Mouse (Mus musculus) liver, embryonic 15.5 days (tissue): ENCODE data around the gene Samd4. TPM values are rescaled to one million over a fixed set of nuclear protein-coding genes. Genes with fewer than 3 reads are reported as not detected.

Experiments
- ATAC-seq: fragments of 200-750 bp; cut with Nextera tagmentation; 2 replicates; pipeline ENCODE4 v1.8.0; 2017; ENCODE audit warnings: moderate number of reproducible peaks, mild to moderate bottlenecking, moderate library complexity; ENCODE audit not compliant: insufficient read depth
- H3K27ac ChIP-seq: fragments of 300-500 bp; sonication (generic); replicated peaks from 2 replicates; pipeline ENCODE4 v1.5.1; 2015; ENCODE audit warnings: mild to moderate bottlenecking, inconsistent platforms
- H3K27me3 ChIP-seq: fragments of 300-500 bp; sonication (generic); 2 replicates; pipeline ENCODE4 v1.6.1; 2015; ENCODE audit warnings: mild to moderate bottlenecking, inconsistent platforms
- H3K36me3 ChIP-seq: fragments of 300-500 bp; sonication (generic); replicated peaks from 2 replicates; pipeline ENCODE4 v1.6.1; 2015; ENCODE audit warnings: moderate library complexity, mild to moderate bottlenecking, inconsistent platforms
- H3K4me1 ChIP-seq: fragments of 300-500 bp; sonication (generic); replicated peaks from 2 replicates; pipeline ENCODE4 v1.6.1; 2015; ENCODE audit warnings: inconsistent platforms
- H3K4me2 ChIP-seq: fragments of 300-500 bp; sonication (generic); 2 replicates; pipeline ENCODE4 v1.6.1; 2015; ENCODE audit warnings: moderate library complexity, mild to moderate bottlenecking, inconsistent platforms
- H3K4me3 ChIP-seq: fragments of 300-500 bp; sonication (generic); replicated peaks from 2 replicates; pipeline ENCODE4 v1.5.1; 2015; ENCODE audit warnings: mild to moderate bottlenecking, inconsistent platforms
- H3K9ac ChIP-seq: fragments of 300-500 bp; sonication (generic); 2 replicates; pipeline ENCODE4 v1.6.1; 2015; ENCODE audit warnings: moderate library complexity, mild to moderate bottlenecking, inconsistent platforms
- H3K9me3 ChIP-seq: fragments of 300-500 bp; sonication (generic); replicated peaks from 2 replicates; pipeline ENCODE4 v1.6.1; 2016; ENCODE audit warnings: inconsistent platforms
- WGBS: fragments of 180-500 bp; shearing (Covaris S2); methylation state at CpG from one replicate; pipeline ENCODE4 v1.1.7; 2015; ENCODE audit warnings: mixed read lengths; ENCODE audit not compliant: insufficient replicate concordance; 5-methylcytosine and 5-hydroxymethylcytosine counted together
- polyA plus RNA-seq: library from polyadenylated mRNA; unstranded; fragments of >200 nt; fragmentation: Nextera tagmentation; extraction: Ambion mirVana; gene quantifications from 2 replicates; pipeline ENCODE4 v1.2.1, GENCODE M21; 2015

Gene Samd4
- polyA plus RNA-seq = 0.59 and 0.60 TPM in 2 replicates

DNA sequence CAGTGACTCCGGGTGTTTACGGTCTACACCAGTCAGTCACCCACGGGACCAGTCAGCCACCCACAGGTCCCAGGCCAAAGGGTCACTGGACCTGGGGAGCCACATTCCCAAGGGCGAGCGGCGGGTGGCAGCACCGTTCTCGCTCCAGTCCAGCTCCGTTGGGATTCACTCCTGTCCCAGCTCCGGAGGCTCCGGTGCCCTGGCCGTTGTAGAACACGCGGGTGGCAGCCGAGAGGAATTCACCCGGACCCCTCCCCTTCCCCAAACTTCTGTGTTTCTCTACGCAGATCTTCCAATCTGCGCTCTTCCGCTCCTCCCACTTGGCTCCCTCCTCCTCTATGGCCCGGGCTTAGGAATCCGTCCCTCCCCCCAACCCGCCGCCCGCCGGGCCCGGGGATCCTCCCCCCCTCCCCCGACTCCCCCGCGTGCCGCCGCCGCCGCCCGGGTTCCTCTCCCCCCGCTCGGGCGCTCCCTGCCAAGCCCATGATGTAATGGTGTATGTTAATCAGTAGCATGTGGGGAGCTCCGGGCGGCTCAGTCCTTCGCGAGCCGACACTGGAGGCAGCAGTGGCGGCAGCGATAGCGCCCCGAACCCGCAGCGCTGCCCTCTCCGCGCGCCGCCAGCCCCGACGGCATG is at the start of gene Samd4:
Samd4 (plus strand) TSS at position 424 of the 637 bp plus-strand sequence.
- H3K9me3 ChIP-seq = no peaks in the 10 kb centered on the region
- peak; percentile 62 for ATAC-seq
- H3K4me1 ChIP-seq = peaks cover 14% of the 10 kb centered on the region
- H3K36me3 ChIP-seq = no peaks in the 10 kb centered on the region
- WGBS = under 1% methylated on average over 54 of the region's 54 CpGs
- peak within 1 kb of the TSS; percentile 51 for H3K4me3 ChIP-seq
- peak within 1 kb of the TSS; percentile 70 for H3K4me2 ChIP-seq
- no peak within 1 kb of the TSS for H3K9ac ChIP-seq
- H3K27ac ChIP-seq = 0 out of 2 replicates have a peak within 1 kb of the TSS, but pooled peaks have one; percentile 6
- peaks cover 81% of the 10 kb centered on the region for H3K27me3 ChIP-seq

DNA sequence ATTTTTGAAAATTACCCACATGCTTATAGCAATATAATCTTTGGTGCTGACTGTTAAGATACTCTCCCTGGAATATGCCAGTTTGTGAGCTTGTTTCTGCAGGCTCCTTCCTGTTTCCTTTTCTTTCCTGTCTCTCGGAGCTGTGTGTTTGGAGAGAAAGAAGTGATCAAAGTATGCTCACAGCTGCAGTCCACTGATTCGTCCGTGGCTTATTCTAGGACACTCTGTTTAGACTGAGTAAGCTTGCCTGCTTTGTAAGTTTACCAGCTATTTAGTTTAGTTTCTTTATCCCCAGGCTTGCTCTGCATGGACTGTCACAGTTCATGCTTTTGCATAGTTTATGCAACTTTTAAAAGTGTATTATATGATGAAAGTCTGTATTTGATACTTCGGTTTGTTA is 43.3 kb upstream of the Samd4 start:
- no peak overlapping the region for H3K27ac ChIP-seq
- WGBS = 64% methylated on average over 4 of the region's 4 CpGs
- H3K27me3 ChIP-seq = no peaks in the 10 kb centered on the region
- no peaks in the 10 kb centered on the region for H3K9me3 ChIP-seq
- H3K36me3 ChIP-seq = peaks cover 29% of the 10 kb centered on the region
- no peak overlapping the region for H3K4me2 ChIP-seq
- ATAC-seq = no peak
- 0 out of 2 replicates have a peak, but pooled peaks cover 6% of the 10 kb centered on the region for H3K4me1 ChIP-seq
- no peak overlapping the region for H3K9ac ChIP-seq
- no peak overlapping the region for H3K4me3 ChIP-seq

DNA sequence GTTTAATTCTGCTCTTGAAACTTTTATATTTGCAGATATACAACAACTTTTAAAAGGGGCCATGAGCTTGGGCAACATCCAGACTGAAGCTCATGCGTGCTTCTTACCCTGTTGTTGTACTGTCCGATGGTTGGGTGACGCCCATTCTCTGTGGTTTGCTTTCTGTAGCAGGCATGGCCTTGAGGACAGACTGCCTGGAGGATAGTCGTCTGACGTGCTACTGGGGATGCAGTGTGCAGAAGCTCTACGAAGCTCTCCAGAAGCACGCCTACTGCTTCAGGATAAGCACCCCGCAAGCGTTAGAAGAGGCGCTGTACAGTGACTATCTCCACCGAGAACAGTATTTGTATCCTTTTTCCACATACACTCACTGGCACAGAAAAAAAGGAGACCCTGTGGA is 36.9 kb upstream of the Samd4 start:
- ATAC-seq = no peak
- Histone ChIP-seq H3K9ac (no peak overlapping the region), H3K36me3 (peaks cover 25% of the 10 kb centered on the region), H3K27ac (no peak overlapping the region), H3K4me2 (no peak overlapping the region), H3K4me3 (no peak overlapping the region), H3K27me3 (no peaks in the 10 kb centered on the region), H3K9me3 (no peaks in the 10 kb centered on the region), H3K4me1 (0 out of 2 replicates have a peak, but pooled peaks cover 3% of the 10 kb centered on the region)
- 68% methylated on average over 11 of the region's 11 CpGs for WGBS

DNA sequence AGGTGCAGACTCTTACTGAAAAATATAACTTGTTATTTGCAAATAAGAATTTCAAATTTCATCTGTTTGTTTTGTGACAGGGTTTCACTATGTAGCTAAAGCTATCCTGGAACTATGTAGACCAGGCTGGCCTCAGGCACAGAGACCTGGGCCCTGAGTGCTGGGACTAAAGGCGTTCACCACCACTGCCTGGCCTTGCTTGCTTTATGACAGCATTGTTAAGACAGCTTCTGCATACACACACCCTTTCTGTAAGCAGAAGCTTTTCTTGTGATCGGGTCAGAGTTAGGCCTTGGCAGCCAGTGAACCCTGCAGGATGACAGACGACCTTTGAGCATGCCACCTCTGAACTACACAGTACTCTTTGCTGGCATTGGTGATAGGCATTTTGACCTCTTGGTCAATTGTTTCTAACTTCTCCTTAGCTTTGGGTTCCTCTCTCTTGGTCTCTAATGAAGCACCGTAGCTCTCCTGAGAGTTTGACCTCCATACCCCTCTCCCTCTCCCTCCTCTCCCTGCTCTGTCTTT is 34.5 kb upstream of the Samd4 start:
- H3K4me1 ChIP-seq = 0 out of 2 replicates have a peak, but pooled peaks cover 3% of the 10 kb centered on the region
- H3K27ac ChIP-seq = no peak overlapping the region
- H3K4me3 ChIP-seq = no peak overlapping the region
- H3K4me2 ChIP-seq = no peak overlapping the region
- no peak overlapping the region for H3K9ac ChIP-seq
- ATAC-seq = no peak
- no peaks in the 10 kb centered on the region for H3K27me3 ChIP-seq
- 64% methylated on average over 4 of the region's 4 CpGs for WGBS
- H3K9me3 ChIP-seq = no peaks in the 10 kb centered on the region
- peaks cover 6% of the 10 kb centered on the region for H3K36me3 ChIP-seq

DNA sequence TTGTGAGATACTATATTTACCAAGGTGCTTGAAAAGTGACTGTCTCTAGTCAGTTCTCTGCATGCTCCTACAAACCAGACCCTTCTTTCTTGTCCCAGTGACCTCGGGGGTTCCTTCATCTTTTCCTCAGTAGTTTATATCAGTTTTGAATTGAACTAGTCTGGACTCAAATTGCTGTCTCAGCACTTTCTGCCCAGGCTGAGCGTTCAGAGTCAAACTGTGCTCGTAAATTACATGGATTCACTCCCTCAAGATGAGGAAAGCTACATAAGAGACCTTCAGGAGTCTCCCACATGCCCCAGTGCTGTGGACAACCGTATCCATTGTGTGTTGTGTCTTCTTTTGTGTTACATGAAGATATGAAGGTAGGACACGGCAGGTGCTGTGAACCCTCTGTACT is 33.9 kb upstream of the Samd4 start:
- Histone ChIP-seq H3K4me3 (no peak overlapping the region), H3K27ac (no peak overlapping the region), H3K4me1 (0 out of 2 replicates have a peak, but pooled peaks cover 3% of the 10 kb centered on the region), H3K4me2 (no peak overlapping the region), H3K27me3 (no peaks in the 10 kb centered on the region), H3K9ac (no peak overlapping the region), H3K36me3 (peaks cover 6% of the 10 kb centered on the region), H3K9me3 (no peaks in the 10 kb centered on the region)
- no peak for ATAC-seq
- WGBS = 68% methylated on average over 5 of the region's 5 CpGs

DNA sequence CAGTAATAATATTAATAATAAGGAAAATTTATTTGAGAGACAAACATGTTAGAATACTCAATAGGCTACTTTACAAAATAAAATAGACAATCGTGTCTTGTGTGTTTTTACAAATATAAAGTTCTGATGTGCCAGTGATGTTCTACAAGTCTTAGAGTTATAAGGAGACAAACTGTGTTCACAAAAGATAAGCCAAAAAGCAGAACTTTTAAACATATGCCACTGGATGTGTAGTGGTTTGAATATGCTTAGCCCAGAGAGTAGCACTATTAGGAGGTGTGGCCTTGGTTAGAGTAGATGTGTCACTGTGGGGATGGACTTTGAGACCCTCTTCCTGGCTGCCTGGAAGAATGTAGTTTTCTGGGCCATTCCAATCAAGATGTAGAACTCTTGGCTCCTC is 32.9 kb upstream of the Samd4 start:
- no peak for ATAC-seq
- H3K4me1 ChIP-seq = no peaks in the 10 kb centered on the region
- 50% methylated on average over 1 of the region's 1 CpGs for WGBS
- H3K27ac ChIP-seq = no peak overlapping the region
- no peaks in the 10 kb centered on the region for H3K27me3 ChIP-seq
- H3K9me3 ChIP-seq = no peaks in the 10 kb centered on the region
- no peak overlapping the region for H3K4me2 ChIP-seq
- peaks cover 9% of the 10 kb centered on the region for H3K36me3 ChIP-seq
- H3K9ac ChIP-seq = no peak overlapping the region
- no peak overlapping the region for H3K4me3 ChIP-seq

DNA sequence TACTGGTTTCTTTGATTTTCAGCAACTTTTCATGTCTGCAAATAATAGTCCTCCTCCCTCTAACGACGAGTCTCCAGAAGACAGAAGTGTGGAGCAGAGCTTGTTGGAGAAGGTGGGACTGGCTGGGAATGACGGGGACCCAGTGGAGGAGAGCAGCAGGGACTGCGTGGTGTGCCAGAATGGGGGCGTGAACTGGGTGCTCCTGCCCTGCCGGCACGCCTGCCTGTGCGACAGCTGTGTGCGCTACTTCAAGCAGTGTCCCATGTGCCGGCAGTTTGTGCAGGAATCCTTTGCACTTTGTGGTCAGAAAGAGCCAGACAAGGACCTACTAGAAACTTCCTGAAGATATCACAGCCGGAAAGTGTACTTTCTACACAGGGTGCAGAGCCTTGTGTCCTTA is 29.0 kb upstream of the Samd4 start:
- Histone ChIP-seq H3K4me1 (no peaks in the 10 kb centered on the region), H3K9ac (no peak overlapping the region), H3K36me3 (peaks cover 4% of the 10 kb centered on the region; the same call in 1 of the 2 replicates), H3K27ac (no peak overlapping the region), H3K27me3 (no peaks in the 10 kb centered on the region), H3K4me2 (no peak overlapping the region), H3K4me3 (no peak overlapping the region), H3K9me3 (no peaks in the 10 kb centered on the region)
- no peak for ATAC-seq
- WGBS = 76% methylated on average over 11 of the region's 11 CpGs

DNA sequence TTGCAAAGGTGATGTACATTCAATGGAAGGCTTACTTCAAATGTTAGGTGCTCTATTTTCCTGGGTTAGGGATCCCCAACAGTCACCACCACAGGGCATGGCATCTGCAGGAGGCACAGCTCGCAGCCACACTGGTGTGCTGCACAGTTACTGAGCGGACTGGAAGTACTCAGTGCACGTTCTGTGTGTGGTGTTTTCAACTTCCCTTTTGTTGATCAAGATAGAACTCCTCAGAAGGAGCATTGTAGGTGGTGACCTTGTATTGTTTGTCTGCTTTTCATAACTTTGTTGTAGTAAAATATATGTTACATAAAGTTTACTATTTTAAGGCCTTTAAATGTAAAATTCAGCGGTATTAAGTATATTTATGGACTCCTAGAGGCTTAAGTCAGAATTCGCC is 19.7 kb upstream of the Samd4 start:
- ATAC-seq = no peak
- H3K4me2 ChIP-seq = no peak overlapping the region
- H3K36me3 ChIP-seq = no peaks in the 10 kb centered on the region
- H3K4me1 ChIP-seq = no peaks in the 10 kb centered on the region
- 61% methylated on average over 5 of the region's 5 CpGs for WGBS
- no peak overlapping the region for H3K9ac ChIP-seq
- H3K4me3 ChIP-seq = no peak overlapping the region
- no peaks in the 10 kb centered on the region for H3K9me3 ChIP-seq
- H3K27me3 ChIP-seq = no peaks in the 10 kb centered on the region
- no peak overlapping the region for H3K27ac ChIP-seq

DNA sequence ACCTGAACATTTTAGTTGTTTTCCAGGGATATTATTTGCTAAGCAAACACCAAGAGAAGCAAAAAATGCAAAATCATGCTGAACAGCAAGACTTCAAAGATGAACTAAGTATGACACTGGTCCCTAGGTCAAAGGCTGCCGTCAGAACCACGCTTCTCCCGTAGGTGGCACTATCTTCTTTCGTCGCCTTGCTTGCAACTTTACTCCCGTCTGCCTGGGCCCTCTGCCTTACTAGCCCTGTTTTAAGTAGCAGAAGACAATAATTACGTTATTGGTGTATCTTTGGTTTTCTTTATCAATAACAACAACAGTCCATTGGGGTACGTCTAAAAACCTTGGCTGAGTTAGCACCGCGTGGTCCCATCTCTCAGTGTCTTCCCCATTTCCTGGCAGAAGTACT is 1.7 kb upstream of the Samd4 start:
- no peak overlapping the region for H3K4me2 ChIP-seq
- H3K9me3 ChIP-seq = no peaks in the 10 kb centered on the region
- H3K27me3 ChIP-seq = peaks cover 66% of the 10 kb centered on the region

DNA sequence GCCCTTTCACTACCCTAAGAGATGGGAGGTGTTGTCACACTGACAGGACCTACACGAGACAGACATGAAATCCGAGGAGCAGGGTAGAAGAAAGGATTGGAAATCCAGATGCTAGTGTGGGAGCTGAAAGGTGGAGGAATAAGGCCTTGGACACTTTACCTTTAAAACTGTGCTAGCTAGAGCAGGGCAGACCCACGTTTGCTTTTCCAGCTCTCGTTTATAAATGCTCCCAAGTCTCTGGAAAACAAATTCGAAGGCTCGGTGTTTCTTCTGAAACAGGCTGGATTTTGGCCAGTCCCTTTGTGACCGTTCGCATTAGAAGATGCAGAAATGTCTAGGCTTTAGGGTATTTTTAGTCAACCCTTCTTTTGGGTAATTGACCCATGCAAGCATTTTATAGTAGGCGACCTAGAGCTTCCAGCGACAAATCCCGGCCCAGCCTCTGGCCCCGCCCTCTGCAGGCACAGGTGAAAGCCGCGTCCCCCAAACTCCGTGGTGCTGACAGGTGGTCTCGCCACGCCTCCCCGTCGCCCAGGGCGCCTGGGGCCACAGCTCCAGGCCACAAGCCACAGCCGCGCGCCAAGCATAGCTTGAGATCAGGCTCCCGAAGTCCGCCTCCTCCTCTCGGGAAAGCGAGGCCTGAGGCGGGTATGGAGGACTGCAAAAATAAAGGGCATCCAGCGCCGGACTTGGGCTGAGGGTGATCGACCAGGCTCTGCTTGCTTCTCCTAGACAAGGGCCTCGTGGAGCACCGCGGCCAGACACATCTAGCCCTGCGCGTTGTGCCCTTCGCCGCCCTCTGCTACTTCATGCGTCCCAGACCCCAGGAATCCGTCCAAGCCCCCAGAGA is 848 bp upstream of the Samd4 start:
- H3K27ac ChIP-seq = no peak overlapping the region
- H3K4me3 ChIP-seq = peak overlapping the region; percentile 51
- peaks cover 14% of the 10 kb centered on the region for H3K4me1 ChIP-seq
- H3K27me3 ChIP-seq = peaks cover 73% of the 10 kb centered on the region
- no peaks in the 10 kb centered on the region for H3K36me3 ChIP-seq
- no peaks in the 10 kb centered on the region for H3K9me3 ChIP-seq
- peak; percentile 5; the same call in 1 of the 2 replicates for ATAC-seq
- 7% methylated on average over 40 of the region's 40 CpGs for WGBS
- peak overlapping the region; percentile 70 for H3K4me2 ChIP-seq
- no peak overlapping the region for H3K9ac ChIP-seq

More for the DNA sequence above, 1.7 kb upstream of the Samd4 start:
- Histone ChIP-seq H3K36me3 (no peaks in the 10 kb centered on the region), H3K4me1 (peaks cover 14% of the 10 kb centered on the region), H3K9ac (no peak overlapping the region), H3K27ac (no peak overlapping the region), H3K4me3 (no peak overlapping the region)
- 4% methylated on average over 10 of the region's 10 CpGs for WGBS
- ATAC-seq = no peak
